Mouse (Mus musculus) liver, adult (tissue): Measurements from ENCODE around the gene Sap30bp.

Experiments
- GATA4 ChIP-seq: IDR thresholded peaks from 2 replicates; pipeline ENCODE4 v1.6.1; 2014; ENCODE audit warnings: mild to moderate bottlenecking, low read length; ENCODE audit not compliant: insufficient replicate concordance

Gene Sap30bp

DNA sequence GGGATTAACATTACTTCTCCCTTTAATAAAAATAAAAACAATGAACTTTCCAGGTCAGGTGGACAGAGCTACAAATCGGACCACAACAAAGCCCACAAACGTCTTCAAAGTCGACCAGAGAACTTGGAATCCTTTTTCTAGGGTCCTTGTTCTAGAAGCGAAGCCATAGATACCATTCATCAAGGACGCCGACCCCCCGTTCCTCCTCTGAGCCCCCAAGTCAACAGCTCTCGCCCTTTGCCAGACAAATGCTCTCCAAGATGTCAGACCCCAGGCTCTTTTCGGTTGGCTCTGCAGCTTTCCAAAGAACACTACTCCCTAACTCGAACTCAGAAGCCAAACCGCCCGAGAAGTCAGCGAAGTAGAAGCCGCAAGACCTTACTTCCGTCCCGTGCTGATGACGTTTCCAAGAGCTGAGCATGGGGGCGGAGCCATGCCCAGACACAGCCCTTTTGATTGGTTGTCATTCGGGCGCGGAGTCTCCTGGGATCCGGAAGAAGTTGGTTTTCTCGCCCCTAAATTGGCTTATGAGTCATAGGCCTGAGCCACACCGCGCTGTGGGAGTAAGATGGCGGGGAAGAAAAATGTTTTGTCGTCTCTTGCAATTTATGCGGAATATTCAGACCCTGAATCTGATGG, at the start of gene Sap30bp, which contains the start of gene Recql5:
Gene Sap30bp, plus strand, starts transcription at position 175 of the 639 bp plus-strand sequence.
Gene Recql5, minus strand, starts transcription at position 370 of the 639 bp plus-strand sequence.
- no peak for TF ChIP-seq GATA4

DNA sequence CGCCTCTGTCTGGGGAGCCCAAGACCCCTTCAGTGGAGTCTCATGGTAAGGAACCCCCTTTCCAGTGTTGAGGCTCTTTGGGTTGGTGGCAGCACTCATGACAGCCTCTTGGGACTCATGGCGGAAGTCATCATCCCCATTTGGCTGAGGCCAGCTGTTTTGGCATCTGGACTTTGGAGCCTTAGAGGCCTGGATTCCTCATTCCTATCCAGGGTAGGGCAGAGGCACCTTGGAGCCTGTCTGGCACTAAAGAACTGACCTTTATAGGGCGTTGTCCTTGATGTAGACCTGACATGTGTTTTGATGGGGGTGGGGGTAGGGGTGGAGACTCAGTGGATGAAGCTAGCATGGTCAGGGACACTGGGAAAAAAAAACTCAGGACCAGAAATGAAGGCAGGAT, 48.7 kb upstream of the Sap30bp start:
- no peak for TF ChIP-seq GATA4

DNA sequence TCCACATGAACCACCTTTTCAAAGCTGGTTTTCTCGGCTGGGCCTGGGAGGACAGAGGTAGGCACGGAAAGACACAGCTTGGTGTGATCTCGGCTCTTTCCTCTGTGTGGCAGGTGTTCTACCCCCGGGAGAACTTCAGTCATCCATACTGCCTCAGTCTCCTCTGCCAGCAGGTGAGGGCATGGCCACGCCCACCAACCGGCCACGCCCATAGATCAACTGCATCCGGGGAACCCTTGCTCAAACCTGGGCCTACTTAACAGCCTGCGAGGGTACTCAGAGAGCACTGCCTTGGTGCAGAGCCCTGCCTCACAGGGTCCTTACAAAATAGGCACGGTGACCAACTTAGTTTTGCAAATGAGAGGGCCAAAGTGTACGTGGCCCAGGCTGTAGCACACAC, 47.8 kb upstream of the Sap30bp start:
- TF ChIP-seq GATA4 = no peak

DNA sequence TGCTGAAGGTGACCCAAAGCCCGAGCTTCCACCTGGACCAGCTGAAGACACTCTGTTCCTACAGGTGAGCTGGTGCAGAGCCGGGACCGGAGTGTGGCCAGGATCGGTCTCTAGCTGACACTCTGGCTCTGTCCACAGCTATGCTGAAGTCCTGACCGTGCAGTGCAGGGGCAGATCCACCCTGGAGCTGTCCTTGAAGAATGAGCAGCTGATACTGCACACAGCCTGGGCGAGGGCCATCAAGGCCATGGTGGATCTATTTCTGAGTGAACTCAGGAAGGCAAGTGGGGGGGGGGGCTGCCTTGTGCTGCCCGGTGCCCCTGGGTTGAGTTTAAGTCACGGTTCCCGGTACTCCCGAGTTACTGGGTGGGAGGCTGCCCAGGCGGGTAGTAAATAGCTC, 46.6 kb upstream of the Sap30bp start:
- no peak for TF ChIP-seq GATA4

DNA sequence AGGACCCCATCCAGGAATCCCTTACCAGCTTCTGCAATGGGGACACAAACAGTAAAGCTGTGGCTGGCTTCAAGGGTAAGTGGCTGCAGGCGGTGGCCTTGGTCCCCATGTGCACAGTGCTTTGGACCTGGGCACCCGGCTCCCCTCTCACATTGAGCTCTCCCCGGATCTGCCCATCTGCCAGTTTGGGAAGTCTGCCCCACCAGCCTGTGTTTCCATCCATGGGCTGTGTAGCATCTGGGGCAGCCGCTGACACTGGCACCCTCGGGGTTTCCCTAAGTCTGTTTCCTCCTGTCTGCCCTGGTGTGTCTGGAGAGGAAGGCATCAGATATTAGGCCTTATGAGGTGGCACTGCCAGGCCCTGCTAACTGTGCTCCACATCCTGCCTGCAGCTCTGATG, 45.1 kb upstream of the Sap30bp start:
- no peak for TF ChIP-seq GATA4

DNA sequence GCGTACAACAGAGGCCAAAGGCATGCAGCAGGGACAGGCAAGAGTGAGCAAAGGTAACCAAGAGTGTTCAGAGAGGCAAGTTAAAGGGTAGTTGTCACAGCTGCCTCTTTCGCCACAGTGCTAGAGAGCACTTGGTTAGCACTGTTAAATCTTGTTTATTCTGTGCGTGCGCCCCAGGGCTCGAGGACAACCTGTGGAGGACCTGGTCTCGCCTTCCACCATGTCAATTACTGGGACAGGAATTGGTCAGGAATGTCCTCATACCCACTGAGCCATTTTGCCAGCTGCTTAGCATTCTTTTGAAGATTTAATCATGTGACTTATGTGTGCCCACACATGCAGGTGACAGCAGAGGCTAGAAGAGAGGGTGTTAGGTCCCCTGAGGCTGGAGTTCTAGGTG, 43.9 kb upstream of the Sap30bp start:
- TF ChIP-seq GATA4 = no peak

DNA sequence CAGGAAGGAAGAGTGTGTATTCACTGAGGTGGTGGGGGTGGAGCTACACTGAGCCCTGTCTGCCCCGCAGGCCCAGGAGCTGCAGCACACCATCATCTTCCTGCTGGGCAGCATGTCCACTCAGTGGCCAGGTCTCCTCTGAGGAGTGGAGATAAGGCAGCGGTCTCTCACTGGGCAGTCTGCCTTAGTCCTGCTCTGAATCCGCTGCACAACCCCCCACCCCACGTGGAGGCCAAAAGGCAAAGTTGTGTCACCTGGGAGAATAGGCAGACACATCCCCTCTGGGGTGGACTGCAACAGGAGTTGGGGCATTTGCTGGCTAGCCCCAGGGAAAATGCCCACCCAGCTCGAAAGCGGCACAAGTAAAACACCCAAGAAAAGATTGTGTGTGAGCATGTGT, 40.9 kb upstream of the Sap30bp start:
- TF ChIP-seq GATA4 = no peak

DNA sequence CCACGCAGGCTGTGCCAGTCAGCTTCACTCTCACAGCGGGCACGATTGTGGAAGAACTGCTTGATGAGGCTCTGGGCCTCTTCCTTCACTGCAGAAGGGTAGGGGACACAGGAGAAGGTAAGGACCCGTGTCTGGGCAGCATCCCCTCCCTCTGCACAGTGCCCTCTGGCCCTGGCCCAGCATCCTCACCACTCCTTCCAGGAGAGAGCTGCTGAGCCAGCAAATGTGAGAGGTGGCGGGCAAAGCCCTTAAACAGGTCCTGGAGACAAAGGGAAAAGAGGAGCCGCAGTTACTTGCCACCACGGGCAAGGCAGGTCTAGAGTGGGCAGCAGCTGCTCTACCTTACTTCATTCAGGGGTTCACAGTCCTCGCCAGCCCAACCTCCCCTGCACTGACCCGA, 40.0 kb upstream of the Sap30bp start:
- no peak for TF ChIP-seq GATA4

DNA sequence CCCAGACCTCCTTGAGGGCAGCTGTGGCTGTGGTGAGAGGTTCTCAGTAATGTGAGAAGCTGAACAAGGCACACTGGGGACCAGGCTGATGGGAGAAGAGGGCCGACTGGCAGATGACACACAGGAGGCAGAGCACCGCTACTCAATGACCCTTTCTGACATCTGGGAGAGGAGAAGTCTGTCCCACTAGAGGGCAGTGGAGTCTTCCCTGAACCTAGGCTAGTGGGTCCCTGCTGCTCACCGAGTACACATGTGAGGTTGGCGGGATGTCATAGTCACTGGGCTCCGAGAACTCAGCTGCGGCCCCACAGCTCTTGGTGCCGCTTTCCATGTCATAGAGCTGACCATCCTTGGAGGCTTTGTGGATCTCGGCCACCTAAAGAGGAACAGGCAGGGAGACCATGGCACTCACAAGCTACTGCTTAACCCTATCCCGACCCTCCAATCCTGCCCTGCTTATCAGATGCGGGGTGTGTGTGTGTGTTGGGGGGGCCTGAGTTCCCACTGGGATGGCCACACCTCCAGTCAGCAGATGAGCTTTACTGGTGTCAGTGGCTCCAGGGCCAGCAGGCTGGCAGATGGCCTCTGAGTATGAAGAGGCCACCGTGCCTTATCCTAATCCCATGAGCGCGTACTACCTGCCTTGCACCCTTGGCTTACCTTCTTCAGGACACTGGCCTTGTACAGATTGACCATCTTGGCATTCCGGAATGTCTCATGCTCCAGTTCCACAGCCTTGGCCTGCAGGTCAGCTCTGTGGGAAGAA, 38.1 kb upstream of the Sap30bp start:
- TF ChIP-seq GATA4 = no peak

DNA sequence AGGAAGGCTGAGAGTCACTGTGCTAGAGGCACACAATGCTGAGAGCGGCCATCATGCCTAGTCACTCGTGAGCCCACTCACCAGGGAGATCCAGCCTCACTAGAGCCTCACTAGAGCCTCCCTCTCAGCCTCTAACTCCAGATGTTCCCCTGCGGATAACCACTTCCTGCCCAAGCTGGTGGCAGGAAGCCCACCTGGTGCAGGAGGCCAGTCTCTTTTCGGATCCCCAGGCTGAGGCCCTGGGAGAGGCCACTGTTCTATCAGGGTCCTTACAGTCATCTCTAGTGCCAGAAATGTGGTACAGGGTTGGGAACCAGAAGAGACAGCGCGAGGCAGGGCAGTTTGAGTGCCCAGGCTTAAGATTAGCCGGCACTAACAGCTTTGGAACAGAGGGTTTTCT, 34.6 kb upstream of the Sap30bp start:
- TF ChIP-seq GATA4 = no peak

DNA sequence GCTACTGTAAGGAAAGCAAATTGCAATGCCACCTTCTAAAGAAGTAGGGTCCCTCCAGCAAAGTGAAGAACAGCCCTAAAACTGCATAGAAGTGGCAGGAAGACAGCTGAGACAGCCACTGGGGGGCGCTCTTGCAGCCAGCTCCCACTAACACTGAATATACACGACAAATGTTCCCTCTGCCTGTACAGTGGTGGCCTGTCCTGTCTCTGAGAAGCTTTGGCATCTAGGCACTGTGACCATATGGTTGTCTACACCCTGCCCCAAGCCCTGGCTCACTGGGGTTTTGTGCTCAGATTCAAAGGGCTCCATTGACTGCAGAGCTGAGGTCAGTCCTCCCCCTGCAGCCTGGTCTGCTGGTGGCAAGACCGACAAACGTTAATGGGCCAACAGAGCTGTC, 34.2 kb upstream of the Sap30bp start:
- no peak for TF ChIP-seq GATA4

DNA sequence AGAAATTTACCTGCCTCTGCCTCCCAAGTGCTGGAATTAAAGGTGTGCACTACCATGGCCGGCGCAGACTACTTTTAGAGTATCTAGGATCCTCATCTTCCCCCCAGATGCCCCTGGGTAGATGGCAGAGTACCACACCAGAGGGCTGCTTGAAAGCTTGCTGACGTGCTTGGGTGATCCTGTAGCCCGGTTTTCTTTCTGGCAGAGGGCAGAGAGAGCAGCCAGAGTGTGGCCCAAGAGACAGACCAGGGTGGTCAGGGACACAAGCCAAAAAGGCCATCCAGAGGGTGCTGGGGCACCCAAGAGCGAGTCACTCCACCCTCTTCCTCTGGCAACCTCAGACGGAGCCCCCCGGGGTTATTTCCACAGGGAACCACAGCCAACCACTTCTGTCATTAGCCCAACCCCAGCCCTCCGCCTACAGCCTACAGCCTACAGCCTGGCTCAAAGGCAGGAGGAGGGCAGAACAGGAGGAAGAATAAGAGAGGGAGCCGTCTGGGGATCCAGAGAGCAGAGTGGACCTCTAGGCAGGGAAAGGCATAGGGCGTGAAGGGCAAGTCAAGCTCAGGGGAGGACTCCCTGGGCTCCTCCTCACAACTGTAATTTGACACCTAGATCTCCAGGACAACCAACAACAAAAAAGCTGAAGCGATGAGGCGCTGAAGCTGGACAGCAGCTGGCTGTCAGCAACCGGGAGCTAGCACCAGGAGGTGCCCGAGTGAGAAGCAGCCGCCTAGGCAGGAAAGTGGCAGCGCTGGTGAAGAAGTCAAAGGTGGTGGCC, 33.4 kb upstream of the Sap30bp start, which contains the start of gene Smim5:
Gene Smim5, plus strand, starts transcription at position 481 of the 781 bp plus-strand sequence.
- no peak for TF ChIP-seq GATA4

DNA sequence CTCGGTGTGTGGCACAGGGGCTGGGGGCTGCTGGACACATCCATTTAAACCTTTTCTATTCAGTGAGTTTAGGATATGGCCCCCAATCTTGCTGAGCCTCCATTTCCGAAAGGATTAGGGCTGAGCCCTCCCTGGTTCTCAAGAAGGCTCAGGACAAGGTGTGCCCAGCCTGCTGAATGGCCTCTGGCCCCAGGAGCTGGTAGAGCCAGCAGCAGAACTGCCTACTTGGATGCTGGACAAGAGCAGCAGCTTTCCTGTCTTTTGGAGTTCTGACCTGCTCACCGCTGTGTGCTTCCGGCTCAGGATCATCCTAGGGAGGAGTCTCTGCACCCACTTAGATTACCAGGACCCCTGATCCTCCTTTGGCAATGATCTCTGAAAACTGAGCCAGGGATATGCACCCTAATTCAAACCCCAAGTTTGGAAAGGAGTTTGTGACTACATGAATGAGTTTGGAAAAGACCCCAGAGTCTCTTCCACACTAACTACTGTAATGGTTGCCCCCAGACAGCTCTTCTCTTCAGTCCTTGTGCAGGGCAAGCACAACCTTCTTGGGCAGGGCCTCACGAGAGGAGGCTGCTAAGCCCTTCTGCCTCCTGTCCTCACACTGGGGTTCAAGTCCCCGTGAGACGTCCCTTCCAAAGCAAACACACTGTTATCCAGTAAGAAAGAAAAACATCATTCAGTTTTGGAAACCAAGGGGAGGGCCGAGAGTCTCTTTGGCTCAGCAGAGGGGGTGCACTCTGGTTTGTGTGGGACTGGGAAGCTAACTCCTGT, 32.3 kb upstream of the Sap30bp start:
- no peak for TF ChIP-seq GATA4

DNA sequence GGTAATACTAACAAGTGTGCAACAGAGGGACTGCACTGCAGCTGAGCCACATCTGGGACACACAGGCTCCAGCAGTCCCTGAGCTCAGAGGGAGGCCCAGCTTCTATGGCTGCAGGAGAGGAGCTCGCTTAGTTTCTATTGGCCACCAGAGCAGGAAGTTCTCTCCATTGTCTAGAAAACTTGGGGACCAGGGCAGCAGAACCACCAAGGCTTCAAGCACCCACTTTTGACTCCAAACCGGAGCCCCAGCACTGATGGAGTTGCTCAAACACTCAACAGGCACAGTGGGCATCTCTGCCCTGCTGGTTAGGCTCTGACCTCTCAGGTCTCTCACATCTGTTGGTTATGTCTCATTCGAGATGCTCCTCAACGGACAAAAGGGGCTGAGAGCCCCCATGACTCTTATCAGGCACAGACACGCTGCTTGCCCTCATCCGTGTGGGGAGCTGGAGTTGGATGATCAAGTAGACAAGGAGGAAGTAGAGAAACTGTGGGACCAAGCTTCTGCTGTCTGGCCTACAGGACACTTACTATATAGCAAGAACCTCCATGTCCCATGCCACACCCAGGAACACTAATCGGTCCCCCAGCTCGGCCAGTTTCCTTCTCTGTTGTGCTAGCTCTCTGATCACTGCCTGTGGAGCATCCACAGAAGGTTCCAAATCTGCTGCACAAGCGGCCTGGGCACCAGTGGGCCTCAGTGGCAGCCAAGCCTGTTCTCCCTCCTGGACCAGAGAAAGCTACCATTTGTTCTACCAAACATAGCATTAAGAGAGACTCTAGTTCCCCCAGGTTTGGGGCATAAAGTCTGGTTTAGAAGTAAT, 31.5 kb upstream of the Sap30bp start:
- no peak for TF ChIP-seq GATA4
